Mouse (Mus musculus) bone marrow, adult 2 months (tissue): ENCODE data around the gene Cyp2u1.

Experiments used
- CTCF ChIP-seq: fragments of 200-500 bp; IDR thresholded peaks from 2 replicates; pipeline ENCODE4 v1.5.1; 2011; ENCODE audit warnings: low read length, control low read depth; ENCODE audit not compliant: control insufficient read depth, insufficient read depth
- POLR2A ChIP-seq: fragments of 200-500 bp; IDR thresholded peaks from 2 replicates; pipeline ENCODE4 v1.6.1; 2011; ENCODE audit warnings: low read depth, mild to moderate bottlenecking, control low read depth, low read length, borderline replicate concordance; ENCODE audit not compliant: control insufficient read depth

DNA sequence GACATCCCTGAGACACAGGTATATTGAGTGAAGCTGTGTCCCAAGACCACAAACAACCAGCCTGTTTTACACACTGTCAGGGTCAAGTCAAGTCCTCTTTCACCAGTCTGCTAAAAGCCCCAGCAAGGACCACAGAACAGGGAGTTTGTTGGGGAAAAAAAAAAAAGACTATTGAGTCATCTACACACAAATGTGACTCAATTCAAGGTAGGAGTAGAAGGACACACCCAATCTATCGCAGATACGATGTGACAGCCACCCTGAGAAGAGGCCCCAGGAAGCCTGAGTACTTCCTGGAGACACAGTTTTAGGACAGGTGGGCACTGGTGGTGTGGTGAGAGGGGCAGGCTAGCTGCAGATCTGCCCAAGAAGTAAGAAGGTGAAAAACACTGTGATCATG, 52.7 kb downstream of the Cyp2u1 start:
- TF ChIP-seq POLR2A (no peak), CTCF (no peak)
